Mouse (Mus musculus): ENCODE results near the gene Cd3eap. TPM values are rescaled to one million over a fixed set of nuclear protein-coding genes. Genes with fewer than 3 reads are reported as not detected.
A peak's percentile ranks its signal among the peaks of the same experiment; 100 is the strongest.

Cd3eap gene
- polyA plus RNA-seq, 1 experiment: 5.3 TPM

- no peaks in the 10 kb centered on the region for H3K4me1 ChIP-seq (ENCODE audit: control insufficient read depth, insufficient read depth, low read length)
- WGBS: 3% methylated on average over 26 of the region's 27 CpGs
- no peaks in the 10 kb centered on the region for H3K27me3 ChIP-seq (replicated peaks; ENCODE audit: control insufficient read depth, insufficient read depth, low read length)
- no peaks in the 10 kb centered on the region for H3K36me3 ChIP-seq (ENCODE audit: control insufficient read depth, insufficient read depth, low read length)
- H3K4me3 ChIP-seq (ENCODE audit: insufficient read depth, low read depth, low read length): peak overlapping the region; percentile 9; the same call in 1 of the 2 replicates
- H3K27ac ChIP-seq (ENCODE audit: insufficient read depth, low read depth, low read length): no peak overlapping the region
- peak; percentile 59 for DNase-seq
- TF ChIP-seq CTCF (conservative IDR thresholded peaks at IDR 0.05; ENCODE audit: insufficient read depth, insufficient read length, low read depth, low read length): no peak
- TF ChIP-seq POLR2A (IDR thresholded peaks at IDR 0.05; ENCODE audit: low read depth, low read length): no peak
These were observed 40.4 kb upstream of the Cd3eap start for GRCm38 (mm10) chr7:19399496-19400280.

GRCm38 (mm10) chr7:19394484-19394883 is 35.2 kb upstream of the Cd3eap start:
- TF ChIP-seq CTCF (conservative IDR thresholded peaks at IDR 0.05; ENCODE audit: insufficient read depth, insufficient read length, low read depth, low read length): no peak
- no peak for TF ChIP-seq POLR2A (IDR thresholded peaks at IDR 0.05; ENCODE audit: low read depth, low read length)
- Histone ChIP-seq H3K27me3 (replicated peaks; ENCODE audit: control insufficient read depth, insufficient read depth, low read length) (no peaks in the 10 kb centered on the region), H3K36me3 (ENCODE audit: control insufficient read depth, insufficient read depth, low read length) (no peaks in the 10 kb centered on the region), H3K4me1 (ENCODE audit: control insufficient read depth, insufficient read depth, low read length) (no peaks in the 10 kb centered on the region), H3K4me3 (ENCODE audit: insufficient read depth, low read depth, low read length) (no peak overlapping the region), H3K27ac (ENCODE audit: insufficient read depth, low read depth, low read length) (no peak overlapping the region)
- 90% methylated on average over 8 of the region's 8 CpGs for WGBS
- no peak for DNase-seq

GRCm38 (mm10) chr7:19388699-19389413 is 29.6 kb upstream of the Cd3eap start:
- Histone ChIP-seq H3K27me3 (replicated peaks; ENCODE audit: control insufficient read depth, insufficient read depth, low read length) (no peaks in the 10 kb centered on the region), H3K4me1 (ENCODE audit: control insufficient read depth, insufficient read depth, low read length) (no peaks in the 10 kb centered on the region), H3K4me3 (ENCODE audit: insufficient read depth, low read depth, low read length) (no peak overlapping the region), H3K27ac (ENCODE audit: insufficient read depth, low read depth, low read length) (no peak overlapping the region), H3K36me3 (ENCODE audit: control insufficient read depth, insufficient read depth, low read length) (no peaks in the 10 kb centered on the region)
- WGBS: 78% methylated on average over 10 of the region's 10 CpGs
- no peak for TF ChIP-seq CTCF (conservative IDR thresholded peaks at IDR 0.05; ENCODE audit: insufficient read depth, insufficient read length, low read depth, low read length)
- no peak for TF ChIP-seq POLR2A (IDR thresholded peaks at IDR 0.05; ENCODE audit: low read depth, low read length)
- DNase-seq: peak; percentile 11

GRCm38 (mm10) chr7:19383708-19384107 is 24.4 kb upstream of the Cd3eap start:
- no peaks in the 10 kb centered on the region for H3K4me1 ChIP-seq (ENCODE audit: control insufficient read depth, insufficient read depth, low read length)
- no peak for DNase-seq
- TF ChIP-seq CTCF (conservative IDR thresholded peaks at IDR 0.05; ENCODE audit: insufficient read depth, insufficient read length, low read depth, low read length): no peak
- TF ChIP-seq POLR2A (IDR thresholded peaks at IDR 0.05; ENCODE audit: low read depth, low read length): no peak
- 87% methylated on average over 9 of the region's 9 CpGs for WGBS
- no peaks in the 10 kb centered on the region for H3K36me3 ChIP-seq (ENCODE audit: control insufficient read depth, insufficient read depth, low read length)
- no peaks in the 10 kb centered on the region for H3K27me3 ChIP-seq (replicated peaks; ENCODE audit: control insufficient read depth, insufficient read depth, low read length)
- H3K4me3 ChIP-seq (ENCODE audit: insufficient read depth, low read depth, low read length): no peak overlapping the region
- no peak overlapping the region for H3K27ac ChIP-seq (ENCODE audit: insufficient read depth, low read depth, low read length)

- no peak for TF ChIP-seq POLR2A (IDR thresholded peaks at IDR 0.05; ENCODE audit: low read depth, low read length)
- TF ChIP-seq CTCF (conservative IDR thresholded peaks at IDR 0.05; ENCODE audit: insufficient read depth, insufficient read length, low read depth, low read length): 0 out of 2 replicates have a peak, but pooled peaks have one; percentile 16
- DNase-seq: no peak
- Histone ChIP-seq H3K4me1 (ENCODE audit: control insufficient read depth, insufficient read depth, low read length) (no peaks in the 10 kb centered on the region), H3K4me3 (ENCODE audit: insufficient read depth, low read depth, low read length) (peak overlapping the region; percentile 98), H3K27me3 (replicated peaks; ENCODE audit: control insufficient read depth, insufficient read depth, low read length) (no peaks in the 10 kb centered on the region), H3K36me3 (ENCODE audit: control insufficient read depth, insufficient read depth, low read length) (no peaks in the 10 kb centered on the region), H3K27ac (ENCODE audit: insufficient read depth, low read depth, low read length) (no peak overlapping the region)
- under 1% methylated on average over 37 of the region's 37 CpGs for WGBS
These were observed 22.9 kb upstream of the Cd3eap start for GRCm38 (mm10) chr7:19382166-19382541.

- H3K36me3 ChIP-seq (ENCODE audit: control insufficient read depth, insufficient read depth, low read length): no peaks in the 10 kb centered on the region
- 5% methylated on average over 48 of the region's 48 CpGs for WGBS
- H3K4me3 ChIP-seq (ENCODE audit: insufficient read depth, low read depth, low read length): peak within 1 kb of the TSS; percentile 98
- no peaks in the 10 kb centered on the region for H3K4me1 ChIP-seq (ENCODE audit: control insufficient read depth, insufficient read depth, low read length)
- no peak within 1 kb of the TSS for H3K27ac ChIP-seq (ENCODE audit: insufficient read depth, low read depth, low read length)
- H3K27me3 ChIP-seq (replicated peaks; ENCODE audit: control insufficient read depth, insufficient read depth, low read length): no peaks in the 10 kb centered on the region
- peak; percentile 99 for DNase-seq
- TF ChIP-seq CTCF (conservative IDR thresholded peaks at IDR 0.05; ENCODE audit: insufficient read depth, insufficient read length, low read depth, low read length): no peak
- TF ChIP-seq POLR2A (IDR thresholded peaks at IDR 0.05; ENCODE audit: low read depth, low read length): no peak
These were observed 22.3 kb upstream of the Cd3eap start, which contains the start of gene Ercc2 for GRCm38 (mm10) chr7:19381377-19382165. TSS of gene Ercc2 (plus strand) at chr7:19382010.
